Mouse (Mus musculus) heart, postnatal 10 days (tissue): ENCODE data around the gene Aldh1b1. TPM values are rescaled to one million over a fixed set of nuclear protein-coding genes. Genes with fewer than 3 reads are reported as not detected.

Experiments
- total RNA-seq, 2 experiments: library from RNA; stranded (reverse); gene quantifications; 2 replicates each; pipeline ENCODE4 v1.2.3; 2021

The Aldh1b1 gene
- total RNA-seq, 2 experiments from 2014 or later: 44.4 to 45.5 TPM

Other genes starting within 250 kb of the Aldh1b1 start
- gene Igfbpl1, start 27.9 kb downstream of the Aldh1b1 start, total RNA-seq: 1 to 10 TPM; 2.6 to 3.8 TPM
- not detected for gene Stra6l, start 49.6 kb downstream of the Aldh1b1 start, total RNA-seq
- gene Ccdc180, start 91.3 kb downstream of the Aldh1b1 start, total RNA-seq: not detected
- gene Tdrd7, start 166.3 kb downstream of the Aldh1b1 start, total RNA-seq: 10 to 100 TPM; 16.9 to 18.5 TPM
- 100 to 1,000 TPM; 263 to 279 TPM for gene Tmod1, start 239.9 kb downstream of the Aldh1b1 start, total RNA-seq